In the genomic region with DNA sequence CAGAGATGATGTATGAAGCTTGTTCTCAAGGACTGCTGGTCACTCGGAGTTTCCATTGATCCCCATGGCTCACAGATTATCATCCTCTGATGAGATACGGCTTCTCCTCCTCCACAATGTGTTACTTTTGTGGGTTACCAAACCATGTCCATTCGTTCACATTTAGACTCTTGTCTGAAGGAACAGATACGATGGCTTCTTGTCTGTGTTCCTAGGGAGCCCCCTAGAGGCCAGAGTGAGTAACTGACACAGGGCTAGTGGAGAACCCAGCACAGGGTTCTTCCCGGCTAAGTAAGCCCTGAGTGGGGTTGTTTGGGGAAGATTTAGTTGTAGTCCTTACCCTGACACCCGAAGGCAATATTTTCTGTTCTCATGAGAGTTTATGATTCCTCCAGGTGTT, we compare ENCODE assay signal across 8 mouse cellular contexts. TPM values are rescaled to one million over a fixed set of nuclear protein-coding genes. Genes with fewer than 3 reads are reported as not detected.
DNase-seq lines count a peak whose midpoint lies in the region; ATAC-seq and TF ChIP-seq lines count a peak whose summit lies in the region.

No protein-coding gene starts in this region.

- no peak overlapping the region for H3K4me2 ChIP-seq in intestine, postnatal 0 days (replicated peaks; ENCODE audit: low read depth)
- H3K4me2 ChIP-seq in midbrain, embryonic 12.5 days (replicated peaks): no peak overlapping the region

- WGBS in intestine, postnatal 0 days: 2% methylated on average over 6 of the region's 6 CpGs
- 9% methylated on average over 6 of the region's 6 CpGs for WGBS in midbrain, embryonic 12.5 days

- H3K4me3 ChIP-seq in intestine, postnatal 0 days (ENCODE audit: low read depth, low read length): no peak overlapping the region
- H3K4me3 ChIP-seq in midbrain, embryonic 12.5 days: no peak overlapping the region

- no peak overlapping the region for H3K27ac ChIP-seq in intestine, postnatal 0 days (ENCODE audit: low read depth, low read length)
- H3K27ac ChIP-seq in midbrain, embryonic 12.5 days (replicated peaks): no peak overlapping the region

- no peak overlapping the region for H3K9ac ChIP-seq in intestine, postnatal 0 days (ENCODE audit: low read depth, low read length)
- no peak overlapping the region for H3K9ac ChIP-seq in midbrain, embryonic 12.5 days (replicated peaks)

- H3K36me3 ChIP-seq in intestine, postnatal 0 days (ENCODE audit: control insufficient read depth, insufficient read depth): no peaks in the 10 kb centered on the region
- H3K36me3 ChIP-seq in midbrain, embryonic 12.5 days: no peaks in the 10 kb centered on the region

- intact Hi-C loops in left cerebral cortex, postnatal 36 days (cut with DNase I): loop anchor here (10.0 kb wide), 3 partner anchors 88 to 1358 kb away; partner anchors contain the start of gene Hs6st1

- no peaks in the 10 kb centered on the region for H3K27me3 ChIP-seq in intestine, postnatal 0 days (replicated peaks; ENCODE audit: control insufficient read depth, insufficient read depth, low read length)
- H3K27me3 ChIP-seq in midbrain, embryonic 12.5 days: peaks cover 27% of the 10 kb centered on the region

- 0 out of 2 replicates have a peak, but pooled peaks have one; percentile 34 for ATAC-seq in intestine, postnatal 0 days
- peak; percentile 56; the same call in 1 of the 2 replicates for ATAC-seq in midbrain, embryonic 12.5 days (ENCODE audit: low FRiP score, low read depth)

- DNase-seq in urinary bladder, postnatal 25 days (ENCODE audit: low spot score): peak; percentile 69
- no peak for DNase-seq in urinary bladder, adult 2 months (ENCODE audit: low spot score)
- DNase-seq in cerebellum, postnatal 14 days: peak; percentile 83 to 87
- DNase-seq in frontal cortex, postnatal 36 days (ENCODE audit: low spot score in 2 of 2): peak; percentile 51 to 77
- DNase-seq in left cerebral cortex, postnatal 36 days (ENCODE audit: low spot score in 2 of 2): peak; percentile 51 to 68
- DNase-seq in spleen, postnatal 36 days (ENCODE audit: low spot score in 2 of 2): peak; percentile 75 to 86

- H3K9me3 ChIP-seq in intestine, postnatal 0 days (ENCODE audit: control insufficient read depth): no peaks in the 10 kb centered on the region
- peaks cover 5% of the 10 kb centered on the region; the same call in 1 of the 2 replicates for H3K9me3 ChIP-seq in midbrain, embryonic 12.5 days

- H3K4me1 ChIP-seq in intestine, postnatal 0 days (replicated peaks; ENCODE audit: control insufficient read depth, insufficient read depth, low read length): 0 out of 2 replicates have a peak, but pooled peaks cover 4% of the 10 kb centered on the region
- peaks cover 17% of the 10 kb centered on the region for H3K4me1 ChIP-seq in midbrain, embryonic 12.5 days

- peak; percentile 94 for TF ChIP-seq CTCF in intestine, postnatal 0 days (IDR thresholded peaks at IDR 0.05; ENCODE audit: low read depth)

RNA-seq across cellular contexts. Expression of gene Uggt1, which starts 8.3 kb away (rescaled TPM):
- 20.6 and 25.2 TPM in 2 replicates for polyA plus RNA-seq in urinary bladder, adult 2 months (2012; rRNA removed)
- 21.8 and 22.8 TPM in 2 replicates for polyA plus RNA-seq in intestine, postnatal 0 days (2015; fragmentation: Nextera tagmentation; extraction: Ambion mirVana)
- total RNA-seq in left cerebral cortex, postnatal 36 days (2021): 10 to 100 TPM; 38.4 to 51.8 TPM
- 63.4 and 64.1 TPM in 2 replicates for polyA plus RNA-seq in midbrain, embryonic 12.5 days (2016; fragmentation: Nextera tagmentation; extraction: Ambion mirVana)

RNA-seq across cellular contexts. Expression of gene Neurl3, which starts 21.7 kb away (rescaled TPM):
- polyA plus RNA-seq in urinary bladder, adult 2 months (2012; rRNA removed): 10.2 and 12.5 TPM in 2 replicates
- polyA plus RNA-seq in intestine, postnatal 0 days (2015; fragmentation: Nextera tagmentation; extraction: Ambion mirVana): 15.6 and 15.8 TPM in 2 replicates
- under 1 TPM; 0.32 to 0.91 TPM for total RNA-seq in left cerebral cortex, postnatal 36 days (2021)
- polyA plus RNA-seq in midbrain, embryonic 12.5 days (2016; fragmentation: Nextera tagmentation; extraction: Ambion mirVana): 0.31 and 0.43 TPM in 2 replicates

RNA-seq across cellular contexts. Expression of gene Arid5a, which starts 54.7 kb away (rescaled TPM):
- 7.4 and 8.1 TPM in 2 replicates for polyA plus RNA-seq in urinary bladder, adult 2 months (2012; rRNA removed)
- 3.6 and 3.7 TPM in 2 replicates for polyA plus RNA-seq in intestine, postnatal 0 days (2015; fragmentation: Nextera tagmentation; extraction: Ambion mirVana)
- total RNA-seq in left cerebral cortex, postnatal 36 days (2021): 10 to 100 TPM; 14.5 to 14.8 TPM
- polyA plus RNA-seq in midbrain, embryonic 12.5 days (2016; fragmentation: Nextera tagmentation; extraction: Ambion mirVana): 2.9 and 3.1 TPM in 2 replicates
